Comparison of ENCODE assay signal across 27 mouse cellular contexts in the genomic region with DNA sequence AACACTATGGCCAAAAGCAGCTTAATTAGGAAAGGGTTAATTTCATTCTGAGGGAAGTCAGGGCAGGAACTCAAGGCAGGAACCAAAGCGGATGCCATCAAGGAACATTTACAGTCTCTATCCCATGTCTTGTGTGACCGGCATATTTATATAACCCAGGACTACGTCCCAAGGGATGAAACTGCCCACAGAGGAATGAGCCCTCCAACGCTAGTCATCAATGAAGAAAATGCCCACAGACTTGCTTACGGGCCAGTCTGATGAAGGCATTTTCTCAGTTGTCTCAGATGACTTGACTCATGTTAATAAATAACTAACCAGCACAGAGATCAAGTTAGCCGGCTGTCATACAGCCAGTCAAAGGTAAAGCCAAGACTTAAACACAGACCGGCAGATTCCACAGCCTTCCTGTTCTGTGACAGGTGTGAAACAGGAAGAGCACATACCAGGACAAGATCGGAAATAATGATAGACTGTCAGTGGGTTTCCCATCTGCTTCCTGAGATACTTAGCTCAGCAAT. TPM values are rescaled to one million over a fixed set of nuclear protein-coding genes. Genes with fewer than 3 reads are reported as not detected.
DNase-seq lines count a peak whose midpoint lies in the region; ATAC-seq lines count a peak whose summit lies in the region.
"Had no signal": no experiment of that assay in that cellular context is flagged by ENCODE, and none has a peak within 500 bp of the region (broad histone marks: within the 10 kb centered on the region; RNA-seq: fewer than 3 reads in every experiment).

No protein-coding gene starts in this region.

- no peak overlapping the region for H3K4me3 ChIP-seq in kidney, embryonic 14.5 days (ENCODE audit: low read length)
- H3K4me3 ChIP-seq in kidney, embryonic 16.5 days (ENCODE audit: low read length): no peak overlapping the region
- H3K4me3 ChIP-seq in heart, embryonic 12.5 days: no peak overlapping the region
- H3K4me3 ChIP-seq: embryonic facial prominence, embryonic 15.5 days; erythroblast, embryonic 14.5 days; forebrain, embryonic 10.5 days; gastrocnemius, adult 2 months; heart, embryonic 13.5 days had no signal

- H3K9ac ChIP-seq in kidney, embryonic 14.5 days (ENCODE audit: low read depth, low read length): no peak overlapping the region
- H3K9ac ChIP-seq in kidney, embryonic 16.5 days (replicated peaks; ENCODE audit: low read length): no peak overlapping the region
- H3K9ac ChIP-seq in heart, embryonic 12.5 days: no peak overlapping the region
- H3K9ac ChIP-seq: embryonic facial prominence, embryonic 15.5 days; heart, embryonic 13.5 days had no signal

- peak; percentile 44 for DNase-seq in kidney, adult 9 months
- peak; percentile 18 for DNase-seq in kidney, postnatal 14 days
- no peak for DNase-seq in layer of hippocampus, postnatal 36 days
- DNase-seq: adrenal gland, postnatal 10 days; cerebellum, adult 11 months; cerebellum, adult 8-10 months; cerebellum, postnatal 14 days; embryo, embryonic 11 days; gastrocnemius, adult 2 months; gastrocnemius, postnatal 25 days; heart, postnatal 36 days had no signal

- H3K27me3 ChIP-seq in kidney, embryonic 14.5 days (ENCODE audit: control insufficient read depth, insufficient read depth, low read length): no peaks in the 10 kb centered on the region
- H3K27me3 ChIP-seq in kidney, embryonic 16.5 days (ENCODE audit: insufficient read depth, low read length): no peaks in the 10 kb centered on the region
- H3K27me3 ChIP-seq in heart, embryonic 12.5 days (replicated peaks): 0 out of 2 replicates have a peak, but pooled peaks cover 3% of the 10 kb centered on the region
- H3K27me3 ChIP-seq: embryonic facial prominence, embryonic 15.5 days; heart, embryonic 13.5 days had no signal

- H3K9me3 ChIP-seq in kidney, embryonic 14.5 days (ENCODE audit: control insufficient read depth, low read length): no peaks in the 10 kb centered on the region
- no peaks in the 10 kb centered on the region for H3K9me3 ChIP-seq in kidney, embryonic 16.5 days (ENCODE audit: low read length)
- H3K9me3 ChIP-seq in heart, embryonic 12.5 days (replicated peaks): no peaks in the 10 kb centered on the region
- H3K9me3 ChIP-seq: embryonic facial prominence, embryonic 15.5 days; forebrain, embryonic 10.5 days; heart, embryonic 13.5 days had no signal

- no peaks in the 10 kb centered on the region for H3K4me1 ChIP-seq in kidney, embryonic 14.5 days (ENCODE audit: control insufficient read depth, insufficient read depth, low read length)
- peaks cover 11% of the 10 kb centered on the region for H3K4me1 ChIP-seq in kidney, embryonic 16.5 days (ENCODE audit: insufficient read depth, low read length)
- peaks cover 10% of the 10 kb centered on the region for H3K4me1 ChIP-seq in heart, embryonic 12.5 days (replicated peaks)

- no peaks in the 10 kb centered on the region for H3K36me3 ChIP-seq in kidney, embryonic 14.5 days (ENCODE audit: control insufficient read depth, insufficient read depth, low read length)
- H3K36me3 ChIP-seq in kidney, embryonic 16.5 days (ENCODE audit: insufficient read depth, low read length): no peaks in the 10 kb centered on the region
- H3K36me3 ChIP-seq in heart, embryonic 12.5 days: no peaks in the 10 kb centered on the region
- H3K36me3 ChIP-seq: embryonic facial prominence, embryonic 15.5 days; forebrain, embryonic 10.5 days; heart, embryonic 13.5 days had no signal

- H3K4me2 ChIP-seq in kidney, embryonic 14.5 days (replicated peaks; ENCODE audit: low read depth, low read length): no peak overlapping the region
- no peak overlapping the region for H3K4me2 ChIP-seq in kidney, embryonic 16.5 days (replicated peaks; ENCODE audit: low read depth, low read length)
- H3K4me2 ChIP-seq in heart, embryonic 12.5 days: no peak overlapping the region
- H3K4me2 ChIP-seq: embryonic facial prominence, embryonic 15.5 days; heart, embryonic 13.5 days had no signal

- WGBS in kidney, embryonic 14.5 days: 75% methylated on average over 8 of the region's 8 CpGs
- 68% methylated on average over 8 of the region's 8 CpGs for WGBS in kidney, embryonic 16.5 days
- 81% methylated on average over 8 of the region's 8 CpGs for WGBS in heart, embryonic 12.5 days

- no peak overlapping the region for H3K27ac ChIP-seq in kidney, embryonic 14.5 days (ENCODE audit: low read depth, low read length)
- H3K27ac ChIP-seq in kidney, embryonic 16.5 days (ENCODE audit: low read length): no peak overlapping the region
- H3K27ac ChIP-seq in heart, embryonic 12.5 days (ENCODE audit: poor library complexity, severe bottlenecking): no peak overlapping the region
- H3K27ac ChIP-seq: embryonic facial prominence, embryonic 15.5 days; forebrain, embryonic 10.5 days; gastrocnemius, adult 2 months; heart, embryonic 13.5 days had no signal

- no peak for ATAC-seq in kidney, embryonic 14.5 days (ENCODE audit: low FRiP score, low TSS enrichment)
- ATAC-seq in kidney, embryonic 16.5 days (ENCODE audit: low FRiP score, low TSS enrichment): peak; percentile 13; the same call in 1 of the 2 replicates
- no peak for ATAC-seq in heart, embryonic 12.5 days (ENCODE audit: insufficient number of reproducible peaks, low FRiP score)
- ATAC-seq: forebrain, embryonic 14.5 days had no signal

RNA-seq across cellular contexts. Expression of gene Rtp1, which starts 9.3 kb away (rescaled TPM):
- not detected in 2 replicates for polyA plus RNA-seq in kidney, embryonic 14.5 days (2014; fragmentation: Nextera tagmentation; extraction: Ambion mirVana)
- polyA plus RNA-seq in kidney, embryonic 16.5 days (2015; fragmentation: Nextera tagmentation; extraction: Ambion mirVana): 0.05 TPM in 1 of 2 replicates, not detected in the other
- polyA plus RNA-seq in heart, embryonic 12.5 days (2016; fragmentation: Nextera tagmentation; extraction: Ambion mirVana): not detected in 2 replicates
- under 1 TPM; 0.10 to 0.15 TPM for total RNA-seq in layer of hippocampus, postnatal 36 days (2021)
- total RNA-seq: adrenal gland, postnatal 10 days; adrenal gland, postnatal 4 days; common myeloid progenitor, adult 5-6 weeks; ES-E14; gastrocnemius, adult 2 months; gastrocnemius, postnatal 25 days; granulocyte monocyte progenitor cell, adult 5-6 weeks; heart, adult 8-10 months; heart, postnatal 36 days had no signal
- polyA plus RNA-seq: embryonic facial prominence, embryonic 11.5 days; erythroblast, embryonic 14.5 days; forebrain, embryonic 10.5 days; heart, embryonic 13.5 days; heart, postnatal 0 days; hindbrain, embryonic 11.5 days had no signal

Comparison
In these comparisons a context has a peak if more than half of its experiments do, and no peak if none do; other contexts are left out.
1. DNase-seq: peak in kidney, adult 9 months (single experiment) and kidney, postnatal 14 days (single experiment); none in layer of hippocampus, postnatal 36 days (0 of 2).